Mouse (Mus musculus) CD8-positive naive resting alpha-beta T cell, adult 57 days (primary cell): ENCODE results near the gene Alas2. TPM values are rescaled to one million over a fixed set of nuclear protein-coding genes. Genes with fewer than 3 reads are reported as not detected.

Experiments used
- total RNA-seq: library from RNA; stranded (reverse); gene quantifications from one replicate; pipeline ENCODE4 v1.2.4, GENCODE M21; 2023

The Alas2 gene
- 36.6 TPM for total RNA-seq

GRCm38 (mm10) chrX:150547239-150547638 is at the start of gene Alas2:
TSS of gene Alas2 (plus strand) at chrX:150547375.

GRCm38 (mm10) chrX:150588023-150588764 is 41.0 kb downstream of the Alas2 start, which contains the start of gene Pfkfb1:
TSS of gene Pfkfb1 (plus strand) at chrX:150588229.

GRCm38 (mm10) chrX:150589696-150590095 is 42.5 kb downstream of the Alas2 start, which contains the start of gene Apex2:
TSS of gene Apex2 (minus strand) at chrX:150589868.

Other genes starting within 250 kb of the Alas2 start
- 13.0 TPM for gene Tmem29, start 88.2 kb upstream of the Alas2 start, total RNA-seq
- gene Pfkfb1, start 40.9 kb downstream of the Alas2 start, total RNA-seq, result 7.7 TPM
- 16.7 TPM for gene Apex2, start 42.5 kb downstream of the Alas2 start, total RNA-seq
- not detected for gene Tro, start 110.2 kb downstream of the Alas2 start, total RNA-seq